Comparison of ENCODE assay signal across 8 mouse cellular contexts in the genomic region with DNA sequence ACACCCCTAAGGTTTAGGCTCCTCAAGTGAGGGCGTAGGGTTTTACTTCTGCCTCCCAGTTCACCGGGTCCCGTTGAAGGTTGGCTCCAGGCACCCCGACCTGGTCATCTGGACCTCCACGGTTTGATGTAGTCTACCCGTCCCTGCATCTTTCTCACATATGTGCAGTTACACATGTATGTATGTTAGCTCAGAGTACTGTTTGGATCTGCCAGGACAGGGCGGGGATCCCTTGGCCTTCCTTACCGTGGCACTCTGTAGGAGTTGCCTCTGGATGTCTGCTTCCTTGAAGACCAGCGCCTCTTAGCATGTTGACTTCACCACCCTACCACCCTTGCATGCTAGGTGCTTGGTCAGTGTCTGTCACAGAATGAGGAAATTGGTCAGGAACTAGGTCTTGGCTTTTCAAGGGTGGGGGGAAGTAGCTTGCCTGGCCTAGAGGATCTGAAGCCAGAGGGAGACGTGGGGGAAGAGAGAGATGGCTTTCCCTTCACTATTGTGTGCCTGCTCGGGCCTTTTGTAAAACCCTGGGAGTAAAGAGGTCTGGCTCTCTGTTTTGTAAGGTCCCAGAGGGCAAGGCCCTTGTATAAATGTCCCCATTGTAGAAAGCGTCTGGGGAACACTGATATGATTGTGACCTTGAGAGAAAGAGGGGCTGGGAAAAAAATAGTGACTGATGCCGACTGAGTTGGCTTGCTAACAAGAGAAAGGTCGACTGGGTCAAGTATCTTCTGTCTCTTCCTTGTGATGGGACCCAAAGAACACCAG. TPM values are rescaled to one million over a fixed set of nuclear protein-coding genes. Genes with fewer than 3 reads are reported as not detected.
DNase-seq lines count a peak whose midpoint lies in the region; ATAC-seq and TF ChIP-seq lines count a peak whose summit lies in the region.

No protein-coding gene starts in this region.

- H3K9me3 ChIP-seq in G1E (replicated peaks): no peaks in the 10 kb centered on the region
- H3K9me3 ChIP-seq in erythroblast, embryonic 14.5 days (ENCODE audit: control insufficient read depth, low read length): peaks cover 3% of the 10 kb centered on the region; the same call in 1 of the 2 replicates
- H3K9me3 ChIP-seq in hindbrain, embryonic 14.5 days (ENCODE audit: control insufficient read depth, low read length): no peaks in the 10 kb centered on the region
- no peaks in the 10 kb centered on the region for H3K9me3 ChIP-seq in liver, embryonic 11.5 days (ENCODE audit: control insufficient read depth, low read length)
- H3K9me3 ChIP-seq in midbrain, embryonic 16.5 days (replicated peaks; ENCODE audit: control insufficient read depth, low read length, poor library complexity, severe bottlenecking): no peaks in the 10 kb centered on the region

- H3K36me3 ChIP-seq in C2C12 (ENCODE audit: control insufficient read depth, insufficient read depth) (peaks cover 18% of the 10 kb centered on the region), G1E (replicated peaks) (peaks cover 44% of the 10 kb centered on the region)
- peaks cover 52% of the 10 kb centered on the region for H3K36me3 ChIP-seq in erythroblast, embryonic 14.5 days (ENCODE audit: control insufficient read depth)
- H3K36me3 ChIP-seq in hindbrain, embryonic 14.5 days (replicated peaks; ENCODE audit: control insufficient read depth, insufficient read depth): no peaks in the 10 kb centered on the region
- peaks cover 6% of the 10 kb centered on the region; the same call in 1 of the 2 replicates for H3K36me3 ChIP-seq in liver, embryonic 11.5 days (ENCODE audit: control insufficient read depth, insufficient read depth, low read length)
- H3K36me3 ChIP-seq in midbrain, embryonic 16.5 days (ENCODE audit: control insufficient read depth, insufficient read depth, low read length): no peaks in the 10 kb centered on the region

- WGBS in hindbrain, embryonic 14.5 days: 10% methylated on average over 14 of the region's 14 CpGs
- WGBS in liver, embryonic 11.5 days: 6% methylated on average over 14 of the region's 14 CpGs
- 8% methylated on average over 14 of the region's 14 CpGs for WGBS in midbrain, embryonic 16.5 days

- peaks cover 52% of the 10 kb centered on the region for H3K79me3 ChIP-seq in C2C12 (ENCODE audit: low read depth)

- peak overlapping the region; percentile 83 for H3K4me2 ChIP-seq in hindbrain, embryonic 14.5 days (replicated peaks)
- H3K4me2 ChIP-seq in liver, embryonic 11.5 days: peak overlapping the region; percentile 81
- H3K4me2 ChIP-seq in midbrain, embryonic 16.5 days (ENCODE audit: low read length): peak overlapping the region; percentile 95

- peak overlapping the region; percentile 99 for H3K27ac ChIP-seq in hindbrain, embryonic 14.5 days
- H3K27ac ChIP-seq in liver, embryonic 11.5 days (ENCODE audit: low read depth, low read length): peak overlapping the region; percentile 99
- H3K27ac ChIP-seq in midbrain, embryonic 16.5 days (ENCODE audit: low read length): peak overlapping the region; percentile 97

- no peak for DNase-seq in G1E (ENCODE audit: low spot score)
- no peak for DNase-seq in hindbrain, embryonic 14.5 days (ENCODE audit: low spot score)
- DNase-seq in liver, embryonic 11.5 days (ENCODE audit: low spot score): no peak
- DNase-seq in right cerebral cortex, postnatal 10 days (ENCODE audit: low spot score in 2 of 2): no peak
- no peak for DNase-seq in urinary bladder, adult 18-20 months (ENCODE audit: low spot score in 2 of 2)

- peak overlapping the region; percentile 83 for H3K9ac ChIP-seq in hindbrain, embryonic 14.5 days
- H3K9ac ChIP-seq in liver, embryonic 11.5 days (ENCODE audit: low read depth, low read length): peak overlapping the region; percentile 90
- H3K9ac ChIP-seq in midbrain, embryonic 16.5 days (ENCODE audit: low read depth, low read length): peak overlapping the region; percentile 82

- H3K4me3 ChIP-seq in C2C12 (ENCODE audit: insufficient read depth, poor library complexity, severe bottlenecking) (peak overlapping the region; percentile 97), G1E (ENCODE audit: low read depth, low read length) (peak overlapping the region; percentile 76)
- peak overlapping the region; percentile 97 for H3K4me3 ChIP-seq in erythroblast, embryonic 14.5 days (replicated peaks)
- peak overlapping the region; percentile 69 for H3K4me3 ChIP-seq in hindbrain, embryonic 14.5 days (replicated peaks; ENCODE audit: low read length)
- H3K4me3 ChIP-seq in liver, embryonic 11.5 days (ENCODE audit: low read depth, low read length): peak overlapping the region; percentile 81
- peak overlapping the region; percentile 53 for H3K4me3 ChIP-seq in midbrain, embryonic 16.5 days (ENCODE audit: low read depth, low read length)

- no peak for ATAC-seq in G1E (ENCODE audit: extremely low read depth, insufficient number of reproducible peaks, low FRiP score, poor library complexity, severe bottlenecking)
- ATAC-seq in hindbrain, embryonic 14.5 days (ENCODE audit: low FRiP score): peak; percentile 14; the same call in 1 of the 2 replicates
- ATAC-seq in liver, embryonic 11.5 days (replicated peaks; ENCODE audit: low FRiP score): no peak
- ATAC-seq in midbrain, embryonic 16.5 days: 0 out of 2 replicates have a peak, but pooled peaks have one; percentile 15

- peaks cover 57% of the 10 kb centered on the region for H3K79me2 ChIP-seq in C2C12 (ENCODE audit: control insufficient read depth, insufficient read depth)

- H3K4me1 ChIP-seq in G1E (ENCODE audit: insufficient read depth, low read depth, low read length): peaks cover 88% of the 10 kb centered on the region
- peaks cover 93% of the 10 kb centered on the region for H3K4me1 ChIP-seq in erythroblast, embryonic 14.5 days (ENCODE audit: control insufficient read depth)
- peaks cover 20% of the 10 kb centered on the region for H3K4me1 ChIP-seq in hindbrain, embryonic 14.5 days (replicated peaks; ENCODE audit: control insufficient read depth, insufficient read depth, low read length)
- H3K4me1 ChIP-seq in liver, embryonic 11.5 days (replicated peaks; ENCODE audit: control insufficient read depth, insufficient read depth, low read length): peaks cover 55% of the 10 kb centered on the region
- H3K4me1 ChIP-seq in midbrain, embryonic 16.5 days (ENCODE audit: control insufficient read depth, insufficient read depth, low read length): peaks cover 18% of the 10 kb centered on the region

- TF ChIP-seq CTCF in C2C12 (IDR thresholded peaks at IDR 0.05; ENCODE audit: control insufficient read depth, insufficient read depth, insufficient read length): no peak
- TF ChIP-seq CTCF in G1E (IDR thresholded peaks at IDR 0.05; ENCODE audit: low read depth, low read length): no peak

- H3K27me3 ChIP-seq in C2C12 (ENCODE audit: control insufficient read depth, insufficient read depth, insufficient read length) (no peaks in the 10 kb centered on the region), G1E (ENCODE audit: insufficient read depth, low read length) (no peaks in the 10 kb centered on the region)
- H3K27me3 ChIP-seq in erythroblast, embryonic 14.5 days (ENCODE audit: control insufficient read depth): no peaks in the 10 kb centered on the region
- H3K27me3 ChIP-seq in hindbrain, embryonic 14.5 days (ENCODE audit: control insufficient read depth, insufficient read depth, low read length): no peaks in the 10 kb centered on the region
- H3K27me3 ChIP-seq in liver, embryonic 11.5 days (replicated peaks; ENCODE audit: control insufficient read depth, insufficient read depth, low read length): no peaks in the 10 kb centered on the region
- no peaks in the 10 kb centered on the region for H3K27me3 ChIP-seq in midbrain, embryonic 16.5 days (ENCODE audit: control insufficient read depth, insufficient read depth, low read depth, low read length)

- peak overlapping the region; percentile 94 for H3ac ChIP-seq in C2C12 (ENCODE audit: control insufficient read depth, insufficient read length, low read depth)

TF ChIP-seq in C2C12, 6 proteins besides CTCF, POLR2A, EP300 and RAD21 (continues in another document):
- no peak for TF ChIP-seq FOSL1 (IDR thresholded peaks at IDR 0.05; ENCODE audit: insufficient read depth, low read length, poor library complexity, severe bottlenecking)

RNA-seq across cellular contexts. Expression of a gene that starts 0.9 kb away (rescaled TPM):
- polyA plus RNA-seq in C2C12 (2012; fragmentation: generic; extraction: Trizol) (30.2 TPM), G1E (2012) (23.6 and 29.1 TPM in 2 replicates)
- total RNA-seq in G1E (2014; fragmentation: Nextera tagmentation) (19.0 and 27.2 TPM in 2 replicates), G1E (2017) (22.3 and 25.0 TPM in 2 replicates)
- polyA plus RNA-seq in erythroblast, embryonic 14.5 days (2012): 2.2 and 3.3 TPM in 2 replicates
- 32.2 and 36.1 TPM in 2 replicates for polyA plus RNA-seq in hindbrain, embryonic 14.5 days (2014; fragmentation: Nextera tagmentation; extraction: Ambion mirVana)
- polyA plus RNA-seq in liver, embryonic 11.5 days (2014; fragmentation: Nextera tagmentation; extraction: Ambion mirVana): 25.9 and 28.7 TPM in 2 replicates
- polyA plus RNA-seq in midbrain, embryonic 16.5 days (2015; fragmentation: Nextera tagmentation; extraction: Ambion mirVana): 35.9 and 38.3 TPM in 2 replicates

RNA-seq across cellular contexts. Expression of a gene that starts 39.7 kb away (rescaled TPM):
- polyA plus RNA-seq in C2C12 (2012; fragmentation: generic; extraction: Trizol) (19.2 TPM), G1E (2012) (not detected in 2 replicates)
- total RNA-seq in G1E (2014; fragmentation: Nextera tagmentation) (not detected in 2 replicates), G1E (2017) (not detected in 2 replicates)
- not detected in 2 replicates for polyA plus RNA-seq in erythroblast, embryonic 14.5 days (2012)
- polyA plus RNA-seq in hindbrain, embryonic 14.5 days (2014; fragmentation: Nextera tagmentation; extraction: Ambion mirVana): 22.3 and 24.5 TPM in 2 replicates
- polyA plus RNA-seq in liver, embryonic 11.5 days (2014; fragmentation: Nextera tagmentation; extraction: Ambion mirVana): 2.5 and 2.7 TPM in 2 replicates
- polyA plus RNA-seq in midbrain, embryonic 16.5 days (2015; fragmentation: Nextera tagmentation; extraction: Ambion mirVana): 14.1 and 15.2 TPM in 2 replicates

RNA-seq across cellular contexts. Expression of a gene that starts 42.2 kb away (rescaled TPM):
- polyA plus RNA-seq in C2C12 (2012; fragmentation: generic; extraction: Trizol): 1,181 TPM
- total RNA-seq in G1E (2014; fragmentation: Nextera tagmentation): 1,019 and 1,021 TPM in 2 replicates
- total RNA-seq in G1E (2017): 1,569 and 1,698 TPM in 2 replicates
- 114 and 176 TPM in 2 replicates for polyA plus RNA-seq in G1E (2012)
- 12.0 and 25.2 TPM in 2 replicates for polyA plus RNA-seq in erythroblast, embryonic 14.5 days (2012)
- polyA plus RNA-seq in hindbrain, embryonic 14.5 days (2014; fragmentation: Nextera tagmentation; extraction: Ambion mirVana): 685 and 734 TPM in 2 replicates
- 1,449 and 1,469 TPM in 2 replicates for polyA plus RNA-seq in liver, embryonic 11.5 days (2014; fragmentation: Nextera tagmentation; extraction: Ambion mirVana)
- 524 and 548 TPM in 2 replicates for polyA plus RNA-seq in midbrain, embryonic 16.5 days (2015; fragmentation: Nextera tagmentation; extraction: Ambion mirVana)

RNA-seq across cellular contexts. Expression of a gene that starts 42.7 kb away (rescaled TPM):
- polyA plus RNA-seq in C2C12 (2012; fragmentation: generic; extraction: Trizol) (7.9 TPM), G1E (2012) (86.9 and 89.8 TPM in 2 replicates)
- total RNA-seq in G1E (2014; fragmentation: Nextera tagmentation) (41.4 and 44.2 TPM in 2 replicates), G1E (2017) (74.6 and 96.9 TPM in 2 replicates)
- polyA plus RNA-seq in erythroblast, embryonic 14.5 days (2012): 0.41 and 1.5 TPM in 2 replicates
- 37.0 and 38.7 TPM in 2 replicates for polyA plus RNA-seq in hindbrain, embryonic 14.5 days (2014; fragmentation: Nextera tagmentation; extraction: Ambion mirVana)
- polyA plus RNA-seq in liver, embryonic 11.5 days (2014; fragmentation: Nextera tagmentation; extraction: Ambion mirVana): 32.2 and 38.6 TPM in 2 replicates
- 66.2 and 83.9 TPM in 2 replicates for polyA plus RNA-seq in midbrain, embryonic 16.5 days (2015; fragmentation: Nextera tagmentation; extraction: Ambion mirVana)

Comparison
In these comparisons a context has a peak if more than half of its experiments do, and no peak if none do; other contexts are left out.
1. ATAC-seq: peak in hindbrain, embryonic 14.5 days (single experiment) and midbrain, embryonic 16.5 days (single experiment); none in G1E (single experiment) and liver, embryonic 11.5 days (single experiment).
2. Peak in every context shown above with its lines, with median percentiles within 50 percentile points of each other: H3K4me3 ChIP-seq, H3K27ac ChIP-seq, H3K4me2 ChIP-seq and H3K9ac ChIP-seq.